Mouse (Mus musculus) regulatory T cell (primary cell): ENCODE results near the gene Uqcrfs1.

Source experiments
- in situ Hi-C: fragments of 300-600 bp; cut with MboI, MseI; formaldehyde crosslinking; loops from one replicate; pipeline ENCODE4 v1.15.1; 2025; ENCODE audit warnings: high pct_unique_total_duplicates

Uqcrfs1 gene

DNA sequence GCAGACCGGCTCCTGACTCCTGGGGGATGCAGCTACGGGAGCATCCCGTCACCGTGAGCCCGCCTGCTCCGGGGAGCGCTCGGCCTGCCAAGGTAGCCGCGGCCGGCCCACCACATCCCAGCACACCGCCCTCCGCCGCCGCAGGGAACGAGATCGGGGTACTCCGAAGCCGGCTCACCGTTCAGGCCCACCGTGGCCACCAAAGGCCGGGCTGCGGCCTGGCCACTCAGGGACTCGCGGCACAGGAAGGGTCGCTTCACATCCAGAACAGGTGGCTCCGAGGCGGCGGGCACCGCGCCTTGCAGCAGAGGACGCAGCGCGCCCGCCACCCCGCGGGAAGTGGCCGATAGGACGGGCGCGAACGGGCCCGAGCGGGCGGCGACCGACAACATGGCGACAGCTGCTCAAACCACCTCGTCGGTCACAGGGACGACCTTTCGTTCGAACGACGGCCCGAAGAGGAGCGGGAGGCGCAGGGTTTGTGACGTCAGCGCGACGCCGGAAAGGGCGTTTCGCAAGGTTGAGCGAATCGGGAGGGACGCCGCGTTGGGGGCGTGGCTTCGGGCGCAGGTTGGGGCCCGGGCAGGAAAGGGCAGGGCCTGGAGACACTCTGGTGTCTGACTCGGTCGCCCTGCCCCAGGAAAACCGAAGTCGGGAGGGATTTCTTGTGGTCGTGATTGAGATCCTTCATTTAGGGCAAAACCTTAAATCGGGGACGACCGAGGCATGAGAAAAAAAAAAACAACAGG is at the start of gene Uqcrfs1:
TSS of gene Uqcrfs1 (minus strand) at position 507 of the 749 bp plus-strand sequence.
- in situ Hi-C loops, result no loop called here

DNA sequence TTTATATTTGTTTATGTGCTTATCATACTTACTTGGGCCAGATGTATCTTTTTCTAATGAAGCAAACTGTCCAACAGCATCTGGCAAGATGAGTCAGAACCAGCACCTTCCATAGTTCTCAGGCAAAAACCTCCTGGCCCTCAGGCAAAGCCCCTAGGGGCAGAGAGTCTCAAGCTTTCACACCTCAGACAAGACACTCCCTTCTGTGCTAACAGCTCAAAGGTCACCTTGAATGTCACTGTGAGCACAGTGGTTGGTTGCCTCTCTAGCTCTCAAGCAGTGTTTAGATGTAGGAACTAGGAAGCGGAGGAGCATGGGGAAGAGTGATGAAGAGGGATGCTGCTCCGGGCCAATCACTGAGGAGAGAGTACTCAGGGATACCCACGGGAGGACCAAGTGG is 40.6 kb upstream of the Uqcrfs1 start:
- in situ Hi-C loops, result no loop called here

DNA sequence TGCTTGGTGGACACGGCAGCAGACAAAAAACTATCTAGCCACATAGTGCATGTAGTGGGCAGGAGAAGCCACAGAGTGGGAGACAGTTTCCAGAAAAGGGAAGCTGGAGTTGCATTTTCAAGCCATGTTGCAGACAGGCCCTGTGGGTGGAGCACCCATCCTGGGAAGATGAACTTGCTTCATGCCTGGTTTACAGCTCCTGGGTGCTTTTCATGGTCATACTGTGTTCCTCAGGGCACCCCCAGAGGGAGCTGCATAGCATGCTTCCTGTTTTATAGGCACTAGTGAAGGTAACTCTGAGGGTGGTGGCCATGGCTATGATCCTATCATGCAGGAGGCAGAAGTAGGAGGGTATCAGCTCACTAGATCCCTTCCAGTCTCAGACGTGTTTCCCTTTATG is 37.4 kb upstream of the Uqcrfs1 start:
- in situ Hi-C loops, result no loop called here

DNA sequence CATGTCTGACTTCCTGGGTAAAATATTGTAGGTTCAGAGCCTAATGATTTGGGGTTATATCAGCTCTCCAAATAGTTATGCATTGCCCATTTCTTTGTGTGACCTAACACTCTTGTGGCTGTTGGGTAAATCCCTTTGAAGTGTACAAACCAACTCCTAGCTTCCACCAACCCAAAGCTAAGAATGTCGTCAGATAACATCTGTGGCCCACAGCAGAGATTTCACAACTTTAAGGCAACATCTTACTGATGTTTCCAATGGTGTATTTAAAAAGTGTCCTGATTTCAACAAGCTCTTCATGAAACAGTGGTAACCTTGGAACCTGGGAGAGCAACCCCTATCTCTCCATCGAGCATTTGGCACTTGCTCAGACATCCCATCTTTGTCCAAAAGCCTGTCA is 33.6 kb upstream of the Uqcrfs1 start:
- in situ Hi-C loops, result no loop called here

DNA sequence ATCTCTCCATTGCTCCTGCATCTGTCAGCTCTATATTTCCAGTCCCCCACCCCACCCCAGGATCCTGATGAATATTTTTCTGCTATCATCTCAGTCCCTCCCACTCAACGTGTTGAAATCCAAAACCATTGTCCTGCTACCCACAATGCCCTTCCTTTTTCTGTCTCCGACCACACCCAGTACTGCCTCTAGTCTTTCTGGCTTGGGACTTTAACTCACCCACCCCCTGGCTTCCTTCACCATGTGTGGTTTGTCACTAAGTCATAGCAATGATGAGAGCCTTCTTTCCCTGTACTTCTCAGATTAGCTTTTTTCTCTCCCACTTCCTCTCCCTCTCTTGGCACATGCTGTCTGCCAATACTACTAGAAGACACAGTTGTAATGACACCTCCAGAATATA is 31.7 kb upstream of the Uqcrfs1 start:
- in situ Hi-C loops, result no loop called here

DNA sequence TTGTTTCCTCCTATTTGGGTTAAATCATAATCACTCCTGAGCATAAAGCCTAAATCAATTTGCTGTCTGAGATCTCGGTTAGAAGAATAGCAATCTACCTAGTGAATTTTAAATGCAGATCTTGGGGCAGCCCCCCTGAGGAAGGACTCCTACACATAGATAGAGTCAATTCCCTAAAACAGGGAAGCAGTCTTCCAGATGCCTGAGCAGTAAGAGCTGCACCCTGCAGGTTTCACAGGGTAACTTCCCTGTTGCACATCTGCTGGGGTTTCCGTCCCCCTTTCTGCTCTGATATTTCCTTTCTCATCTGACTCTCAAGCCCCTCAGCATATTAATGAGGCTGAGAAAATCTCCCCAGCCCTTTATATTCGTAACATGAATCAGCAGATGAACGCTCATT is 27.8 kb upstream of the Uqcrfs1 start:
- in situ Hi-C loops, result no loop called here

DNA sequence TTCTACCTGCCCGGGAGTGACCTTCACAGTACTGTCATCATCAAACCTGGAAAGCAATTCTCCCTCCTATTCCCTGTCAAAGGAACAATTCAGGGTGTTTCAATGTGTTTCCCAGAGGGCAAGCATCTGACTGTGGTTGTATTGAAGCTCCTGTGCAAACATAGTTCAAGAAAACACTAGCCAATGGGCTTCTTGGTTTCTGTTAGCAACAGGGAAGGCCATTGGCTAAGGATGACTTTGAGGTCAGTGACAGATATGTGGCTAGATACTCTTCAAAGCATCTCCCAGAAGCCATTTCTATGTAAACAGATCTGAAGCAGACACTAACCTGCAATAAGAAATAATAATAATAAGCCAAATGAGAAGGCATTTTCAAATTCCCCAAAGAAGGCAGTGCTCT is 25.0 kb upstream of the Uqcrfs1 start:
- in situ Hi-C loops, result no loop called here

DNA sequence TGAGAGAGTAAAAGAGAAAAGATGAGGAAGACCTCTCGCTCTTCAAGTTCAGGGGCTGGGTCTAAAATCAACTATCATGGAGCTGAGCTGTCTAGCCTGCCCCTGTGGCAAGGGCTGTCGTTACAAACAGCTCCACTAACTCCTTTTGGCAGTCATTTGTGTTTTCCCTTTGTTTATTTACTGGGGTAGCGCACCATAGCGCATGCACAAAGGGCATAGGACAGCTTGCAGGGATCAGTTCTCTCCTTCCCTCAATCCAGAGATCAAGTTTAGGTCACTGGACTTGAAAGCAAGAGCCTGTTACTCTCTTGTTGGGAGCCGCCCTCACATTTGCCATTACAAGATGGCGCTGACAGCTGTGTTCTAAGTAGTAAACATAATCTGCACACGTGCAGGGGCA is 22.4 kb upstream of the Uqcrfs1 start:
- in situ Hi-C loops, result loop anchor here (5.0 to 10.0 kb wide), 2 partner anchors 175 to 267 kb away; no protein-coding TSS in a partner anchor

DNA sequence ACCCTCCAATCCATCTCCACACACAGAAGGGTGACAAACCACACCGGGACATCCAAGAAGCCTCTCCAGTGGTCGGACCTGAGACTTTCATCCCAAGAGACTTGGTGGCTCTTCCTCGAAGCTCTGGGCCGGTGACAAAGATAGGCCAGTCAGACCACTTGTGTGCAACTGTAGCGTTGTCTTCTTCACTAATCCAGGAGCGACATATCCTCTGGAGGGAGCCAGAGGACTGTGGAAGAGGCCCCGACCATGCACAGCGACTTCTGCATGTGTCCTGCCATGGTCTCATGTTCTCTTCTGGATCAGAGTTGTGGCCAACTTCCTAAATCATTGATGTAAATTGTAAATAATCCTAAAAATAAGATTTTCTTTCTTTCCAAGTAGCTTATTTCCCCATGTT is 21.6 kb upstream of the Uqcrfs1 start:
- in situ Hi-C loops, result loop anchor here (5.0 to 10.0 kb wide), 2 partner anchors 176 to 268 kb away; no protein-coding TSS in a partner anchor

DNA sequence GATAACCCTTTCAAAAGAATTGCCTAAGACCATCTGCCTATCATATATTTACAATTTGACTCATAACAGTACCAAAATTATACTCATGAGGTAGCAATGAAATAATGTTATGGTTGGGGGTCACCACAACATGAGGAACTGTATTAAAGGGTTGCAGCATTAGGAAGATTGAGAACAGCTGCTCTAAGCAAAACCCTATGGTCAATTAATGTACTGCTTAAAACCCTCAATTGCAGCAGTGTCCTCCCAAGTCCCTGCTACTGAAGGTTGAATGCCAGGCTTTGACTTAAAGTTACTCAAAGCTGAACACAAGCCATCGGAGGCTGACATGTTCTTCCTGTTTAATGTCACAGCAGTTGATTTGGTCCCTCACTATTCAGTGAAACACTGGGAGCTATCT is 15.4 kb upstream of the Uqcrfs1 start:
- in situ Hi-C loops, result loop anchor here (10.0 kb wide), 1 partner anchor 274 kb away; no protein-coding TSS in a partner anchor

DNA sequence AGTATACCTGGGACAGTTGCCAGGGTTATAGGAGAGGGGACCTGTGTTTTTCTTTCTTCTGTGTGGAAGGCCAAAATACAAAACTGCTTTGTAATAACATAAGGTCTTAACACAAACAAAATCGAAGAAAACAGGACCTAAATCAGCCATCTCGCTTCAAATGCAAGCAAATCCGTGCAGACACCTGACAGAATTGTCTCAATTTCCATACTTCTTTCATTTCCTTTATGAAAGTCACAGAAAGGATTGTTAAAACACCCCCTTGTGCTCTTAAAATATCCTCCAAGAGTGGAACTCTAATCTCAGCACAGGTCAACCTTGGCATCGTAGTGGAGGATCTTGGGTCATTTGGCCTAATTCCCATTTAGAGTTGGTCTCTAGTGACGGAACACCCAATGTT is 14.9 kb upstream of the Uqcrfs1 start:
- in situ Hi-C loops, result loop anchor here (10.0 kb wide), 1 partner anchor 275 kb away; no protein-coding TSS in a partner anchor

DNA sequence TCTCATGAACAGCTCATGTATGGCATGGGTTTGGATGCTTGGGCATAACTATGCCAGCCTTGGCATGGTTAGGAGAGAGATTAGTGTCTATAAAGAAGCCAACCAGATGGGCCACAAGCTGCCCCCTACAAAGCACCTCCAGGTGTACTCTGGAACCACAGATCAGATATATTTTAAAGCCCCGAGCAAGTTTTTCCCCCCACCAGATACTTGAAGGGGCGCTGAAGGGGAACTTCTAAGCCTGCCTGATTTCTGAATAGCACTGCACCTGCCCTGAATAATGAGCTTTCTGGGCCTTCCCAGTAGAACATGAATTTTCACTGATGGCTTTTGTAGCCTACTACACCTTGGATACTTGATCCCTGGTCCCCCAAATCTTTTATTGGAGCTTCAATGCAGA is 12.6 kb upstream of the Uqcrfs1 start:
- in situ Hi-C loops, result no loop called here

DNA sequence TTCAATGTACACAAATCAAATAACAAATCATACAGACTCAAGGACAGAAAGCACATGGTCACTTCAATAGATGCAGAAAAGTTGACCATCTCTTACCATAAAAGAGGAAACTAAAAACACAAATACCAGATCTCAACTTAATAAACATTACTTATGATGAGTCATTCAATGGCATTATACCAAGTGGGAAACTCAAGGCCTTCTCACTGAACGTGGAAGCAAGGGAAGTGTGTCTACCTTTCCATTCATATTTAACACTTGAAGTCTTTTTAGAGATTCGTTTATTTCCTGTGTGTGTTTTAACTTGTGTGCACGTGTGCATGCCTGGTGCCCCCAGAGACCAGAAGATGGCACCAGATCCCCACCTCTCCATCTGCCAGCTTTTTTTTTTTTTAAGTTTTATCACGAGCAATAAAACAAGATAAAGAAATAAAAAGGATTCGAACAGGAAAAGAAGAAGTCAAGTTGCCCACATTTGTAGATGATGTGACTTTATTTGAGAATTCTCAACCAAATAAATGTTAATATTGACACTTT is 8.0 kb upstream of the Uqcrfs1 start:
- in situ Hi-C loops, result loop anchor here (5.0 kb wide), 1 partner anchor 424 kb away; no protein-coding TSS in a partner anchor

DNA sequence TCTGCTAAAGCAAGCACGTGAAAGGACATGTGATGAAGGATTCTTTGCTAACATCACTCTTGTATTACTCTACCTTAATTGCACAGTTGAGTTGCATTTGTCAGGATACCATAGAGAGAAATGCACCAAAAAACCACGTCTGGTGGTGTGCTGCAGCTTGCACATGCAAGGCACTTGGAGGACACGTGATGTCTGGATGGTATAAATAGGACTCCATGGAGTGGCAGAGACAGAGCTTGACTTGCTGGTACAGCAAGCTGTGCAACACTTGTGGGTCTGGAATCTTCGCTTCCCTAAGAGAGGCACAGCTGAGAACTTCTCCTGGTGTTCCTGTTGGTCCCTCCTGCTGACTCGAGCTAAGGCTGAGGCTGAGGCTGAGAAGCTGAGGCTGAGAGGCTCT is 4.2 kb upstream of the Uqcrfs1 start:
- in situ Hi-C loops, result no loop called here

DNA sequence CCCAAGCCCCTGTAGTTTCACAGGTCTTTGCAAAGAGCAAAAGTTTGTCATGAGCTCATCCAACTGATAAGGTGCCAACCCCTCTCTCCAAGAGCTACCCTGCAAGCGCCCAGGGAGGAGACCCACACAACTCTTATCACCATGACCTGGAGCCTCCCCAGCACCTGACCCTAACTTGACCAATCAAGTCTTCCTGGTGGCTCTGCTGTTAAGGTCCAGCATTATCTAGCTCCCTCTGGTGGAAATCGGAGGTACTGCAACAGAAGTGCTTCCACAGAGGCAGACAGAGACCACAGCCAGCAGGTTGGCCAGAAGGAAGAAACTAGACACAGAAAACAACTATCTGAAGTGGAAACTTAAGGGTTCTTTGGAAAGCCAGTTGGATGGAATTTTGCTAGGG is 3.7 kb upstream of the Uqcrfs1 start:
- in situ Hi-C loops, result no loop called here

DNA sequence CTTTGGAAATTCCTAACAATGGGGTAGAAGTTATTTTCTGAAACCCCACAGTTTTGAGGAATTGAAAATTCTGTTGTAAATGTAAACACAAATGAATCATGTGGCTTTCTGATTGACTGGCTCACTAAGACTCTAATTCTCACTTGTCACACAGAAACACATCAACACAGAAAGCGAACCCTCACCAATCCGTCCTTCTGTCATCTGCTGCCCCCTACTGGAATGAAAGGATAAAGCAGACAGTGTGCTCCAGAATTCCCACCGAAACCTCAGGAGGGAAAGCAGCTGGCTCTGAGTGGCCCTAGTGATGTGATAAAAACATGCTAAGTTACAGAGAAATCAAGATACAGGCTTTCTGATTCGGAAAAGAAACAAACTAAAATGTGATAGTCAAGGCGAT is 14.4 kb downstream of the Uqcrfs1 start:
- in situ Hi-C loops, result no loop called here

DNA sequence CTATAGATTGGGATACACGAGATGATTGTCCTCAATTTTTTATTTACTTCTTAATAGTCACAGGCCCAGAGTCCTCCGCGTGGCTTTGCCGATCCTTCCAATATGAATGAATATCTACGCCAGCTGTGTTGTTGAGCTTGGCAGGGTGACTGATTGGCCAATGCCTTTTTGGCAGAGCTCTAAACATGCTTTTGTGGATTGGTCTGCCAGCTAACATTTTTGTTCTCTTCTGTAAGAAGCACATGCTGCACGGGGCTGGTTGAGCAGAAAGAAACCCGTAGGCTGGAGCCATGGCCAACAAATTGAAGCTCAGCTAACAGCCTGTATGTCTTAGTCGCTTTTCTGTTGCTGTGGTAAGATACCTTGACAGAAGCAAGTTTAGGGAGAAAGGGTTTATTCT is 20.2 kb downstream of the Uqcrfs1 start:
- in situ Hi-C loops, result loop anchor here (10.0 kb wide), 2 partner anchors 160 to 420 kb away; no protein-coding TSS in a partner anchor

DNA sequence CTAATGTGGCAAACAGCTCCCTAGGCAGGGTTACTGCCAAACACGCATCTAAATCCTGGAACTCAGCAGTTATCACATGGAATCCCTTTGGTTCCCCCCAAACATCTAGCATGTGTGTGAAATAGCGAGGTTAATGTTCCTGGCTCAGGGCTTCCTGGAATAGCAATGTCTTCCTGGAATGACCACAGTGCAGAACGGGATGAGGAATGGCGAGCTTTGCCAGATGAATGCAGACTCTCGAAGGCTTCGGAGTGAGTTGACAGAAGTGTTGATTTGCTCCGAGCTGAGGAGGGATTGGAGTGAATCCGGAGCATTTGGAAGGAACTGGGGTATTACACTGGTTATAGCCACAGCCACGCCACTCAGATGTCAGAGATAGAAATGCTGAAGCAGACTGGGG is 21.2 kb downstream of the Uqcrfs1 start:
- in situ Hi-C loops, result loop anchor here (10.0 kb wide), 2 partner anchors 159 to 419 kb away; no protein-coding TSS in a partner anchor

DNA sequence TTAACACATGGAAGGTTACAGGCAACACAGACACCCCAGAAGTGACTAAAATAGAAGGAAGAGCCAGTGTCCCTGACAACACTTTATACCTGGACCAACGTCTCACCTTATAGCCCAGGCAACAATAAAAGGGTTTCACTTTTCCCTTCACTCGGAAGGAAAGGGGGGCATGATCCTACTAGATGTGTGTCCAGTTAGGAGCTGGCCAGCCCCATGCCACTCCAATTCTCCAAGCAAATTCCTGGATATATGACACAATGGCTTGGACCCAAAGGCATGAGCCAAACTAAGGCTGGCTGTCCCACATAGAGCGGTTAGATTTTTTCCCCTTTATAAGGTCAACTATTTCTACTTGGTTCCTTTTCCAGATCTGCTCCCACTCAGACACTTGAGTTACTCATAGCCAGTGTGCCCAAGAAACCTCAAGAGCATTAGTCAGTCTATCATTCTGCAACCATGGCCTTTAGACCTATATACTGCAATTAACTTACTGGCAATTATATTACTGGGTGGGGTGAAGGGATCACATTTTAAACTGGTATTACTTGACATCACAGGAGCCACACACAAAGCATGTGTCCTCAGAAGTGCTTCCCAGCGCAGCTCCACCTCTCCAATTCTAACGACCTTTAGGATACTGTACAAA is 21.8 kb downstream of the Uqcrfs1 start:
- in situ Hi-C loops, result loop anchor here (10.0 kb wide), 2 partner anchors 159 to 419 kb away; no protein-coding TSS in a partner anchor

DNA sequence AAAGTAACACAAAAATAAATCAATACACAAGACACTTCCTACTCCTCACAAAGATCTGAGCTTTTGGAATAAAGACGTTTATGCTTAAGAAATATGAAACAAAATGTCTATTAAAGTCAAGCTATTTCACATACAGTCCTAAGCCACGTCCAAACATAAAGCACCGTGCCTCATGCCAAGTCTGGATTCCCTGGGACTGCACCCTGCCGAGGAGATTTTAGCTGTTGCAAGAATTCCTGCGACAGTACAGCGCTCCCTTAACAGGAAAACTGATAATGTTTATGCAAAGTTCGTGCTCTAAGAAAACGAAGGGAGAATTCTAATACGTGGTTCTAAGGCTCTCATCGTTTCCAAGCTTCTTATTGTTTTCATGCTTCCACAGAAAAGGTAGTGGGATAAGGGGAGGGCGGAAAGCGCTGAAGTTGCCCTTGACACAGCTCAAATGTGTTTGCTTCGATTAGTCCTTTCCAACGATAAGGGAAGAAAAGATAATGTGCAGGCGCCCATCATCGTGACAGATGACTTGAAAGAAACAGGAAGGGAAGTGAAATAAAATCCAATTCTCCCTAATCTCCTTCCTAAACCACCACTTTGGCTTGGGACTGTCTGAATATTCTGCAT is 23.8 kb downstream of the Uqcrfs1 start:
- in situ Hi-C loops, result loop anchor here (10.0 kb wide), 2 partner anchors 157 to 417 kb away; no protein-coding TSS in a partner anchor

DNA sequence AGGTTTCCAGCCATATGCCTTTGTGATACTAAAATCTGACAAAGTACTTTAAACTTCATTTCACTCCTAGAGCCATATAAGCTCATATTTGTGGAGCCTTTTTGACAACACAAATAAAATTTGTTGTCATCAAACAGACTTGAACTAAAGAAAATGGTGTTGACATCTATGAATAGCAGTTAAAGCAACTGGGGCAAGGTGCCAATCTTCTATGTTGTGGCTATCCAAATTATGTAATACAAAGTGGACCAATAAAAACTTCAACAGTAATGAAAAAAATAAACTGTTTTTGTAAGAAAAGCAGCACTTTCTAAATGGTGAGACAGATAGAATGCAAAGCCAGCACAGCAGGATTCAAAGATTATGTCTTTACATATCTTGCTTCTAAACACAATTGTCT is 27.0 kb downstream of the Uqcrfs1 start:
- in situ Hi-C loops, result no loop called here

DNA sequence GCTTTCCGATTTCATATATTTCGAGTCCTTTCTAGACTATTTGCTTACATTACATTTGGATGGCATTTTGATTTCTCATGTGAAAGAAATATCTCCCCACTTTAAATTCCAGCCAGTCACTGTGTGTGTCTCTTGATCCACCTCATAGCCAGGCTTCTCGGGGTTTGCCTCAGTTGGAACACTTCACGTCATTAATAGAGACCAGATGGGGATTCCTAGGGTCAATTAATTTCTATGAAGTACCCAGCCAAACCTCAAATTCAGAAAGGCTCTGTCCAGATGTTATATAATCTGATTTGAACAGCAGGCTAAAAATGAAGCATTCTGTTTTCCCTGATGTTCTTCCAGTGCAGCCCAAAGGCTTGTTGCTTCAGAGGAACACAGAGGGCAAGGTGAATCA is 37.5 kb downstream of the Uqcrfs1 start:
- in situ Hi-C loops, result loop anchor here (10.0 kb wide), 1 partner anchor 243 kb away; no protein-coding TSS in a partner anchor
